Mouse (Mus musculus) limb, embryonic 14.5 days (tissue): ENCODE measurements at regions not wholly inside any gene's neighbourhood (a gene's known extent, or its start where the extent isn't known, plus 50 kb on each side); places are given as distances from the start of the nearest gene placed in this dataset.

Source experiments
- ATAC-seq: fragments of 200-750 bp; cut with Nextera tagmentation; 2 replicates; pipeline ENCODE4 v1.8.0; 2017; ENCODE audit warnings: low read depth, moderate number of reproducible peaks, moderate TSS enrichment; ENCODE audit not compliant: low FRiP score
- DNase-seq: peaks from one replicate; pipeline ENCODE4 v3.0.0-alpha.2; 2015; ENCODE audit warnings: low spot score
- H3K27ac ChIP-seq: fragments of 300-500 bp; sonication (generic); replicated peaks from 2 replicates; pipeline ENCODE4 v1.5.1; 2014; ENCODE audit warnings: low read depth, mild to moderate bottlenecking, low read length, moderate library complexity, mixed read lengths
- H3K27me3 ChIP-seq: fragments of 300-500 bp; sonication (generic); 2 replicates; pipeline ENCODE4 v1.6.1; 2014; ENCODE audit warnings: low read length, mixed read lengths; ENCODE audit not compliant: control insufficient read depth, insufficient read depth
- H3K36me3 ChIP-seq: fragments of 300-500 bp; sonication (generic); 2 replicates; pipeline ENCODE4 v1.6.1; 2014; ENCODE audit warnings: mild to moderate bottlenecking, low read length, moderate library complexity, mixed read lengths; ENCODE audit not compliant: control insufficient read depth, insufficient read depth
- H3K4me1 ChIP-seq: fragments of 300-500 bp; sonication (generic); 2 replicates; pipeline ENCODE4 v1.6.1; 2014; ENCODE audit warnings: antibody characterized with exemption, low read length, mixed read lengths; ENCODE audit not compliant: control insufficient read depth, insufficient read depth
- H3K4me2 ChIP-seq: fragments of 300-500 bp; sonication (generic); replicated peaks from 2 replicates; pipeline ENCODE4 v1.6.1; 2014; ENCODE audit warnings: low read depth, mild to moderate bottlenecking, low read length, moderate library complexity; ENCODE audit not compliant: severe bottlenecking
- H3K4me3 ChIP-seq: fragments of 300-500 bp; sonication (generic); replicated peaks from 2 replicates; pipeline ENCODE4 v1.5.1; 2014; ENCODE audit warnings: low read length
- H3K9ac ChIP-seq: fragments of 300-500 bp; sonication (generic); 2 replicates; pipeline ENCODE4 v1.6.1; 2014; ENCODE audit warnings: mild to moderate bottlenecking, low read depth, low read length, moderate library complexity; ENCODE audit not compliant: severe bottlenecking
- H3K9me3 ChIP-seq: fragments of 300-500 bp; sonication (generic); 2 replicates; pipeline ENCODE4 v1.6.1; 2016; ENCODE audit warnings: low read length; ENCODE audit not compliant: control insufficient read depth
- POLR2A ChIP-seq: fragments of 200-500 bp; IDR thresholded peaks from 2 replicates; pipeline ENCODE4 v1.8.0; 2012; ENCODE audit warnings: inconsistent platforms, mild to moderate bottlenecking, moderate library complexity, borderline replicate concordance; ENCODE audit not compliant: insufficient read depth, insufficient read length; ENCODE audit errors: extremely low read depth
- WGBS: fragments of 180-500 bp; shearing (Covaris S2); extraction: QIAGEN DNeasy Blood & Tissue Kit; methylation state at CpG from one replicate; pipeline ENCODE4 v1.1.7; 2014; 5-methylcytosine and 5-hydroxymethylcytosine counted together

- no peaks in the 10 kb centered on the region for H3K36me3 ChIP-seq
- no peak for ATAC-seq
- H3K4me3 ChIP-seq: no peak overlapping the region
- 66% methylated on average over 9 of the region's 9 CpGs for WGBS
- no peak overlapping the region for H3K4me2 ChIP-seq
- no peak overlapping the region for H3K27ac ChIP-seq
- H3K4me1 ChIP-seq: peaks cover 8% of the 10 kb centered on the region
- TF ChIP-seq POLR2A: no peak
- no peak for DNase-seq
- H3K9me3 ChIP-seq: no peaks in the 10 kb centered on the region
- H3K9ac ChIP-seq: no peak overlapping the region
- no peaks in the 10 kb centered on the region for H3K27me3 ChIP-seq
Observed at GRCm38 (mm10) chr2:167802494-167802893, 112.9 kb upstream of the Tmem189 start.

- no peak overlapping the region for H3K4me2 ChIP-seq
- no peaks in the 10 kb centered on the region for H3K36me3 ChIP-seq
- WGBS: 89% methylated on average over 10 of the region's 10 CpGs
- no peaks in the 10 kb centered on the region for H3K9me3 ChIP-seq
- no peak overlapping the region for H3K4me3 ChIP-seq
- peaks cover 8% of the 10 kb centered on the region for H3K4me1 ChIP-seq
- H3K9ac ChIP-seq: no peak overlapping the region
- DNase-seq (no peak), ATAC-seq (no peak)
- H3K27ac ChIP-seq: no peak overlapping the region
- H3K27me3 ChIP-seq: no peaks in the 10 kb centered on the region
- no peak for TF ChIP-seq POLR2A
Observed at GRCm38 (mm10) chr2:167801389-167801788, 111.8 kb upstream of the Tmem189 start.

DNA sequence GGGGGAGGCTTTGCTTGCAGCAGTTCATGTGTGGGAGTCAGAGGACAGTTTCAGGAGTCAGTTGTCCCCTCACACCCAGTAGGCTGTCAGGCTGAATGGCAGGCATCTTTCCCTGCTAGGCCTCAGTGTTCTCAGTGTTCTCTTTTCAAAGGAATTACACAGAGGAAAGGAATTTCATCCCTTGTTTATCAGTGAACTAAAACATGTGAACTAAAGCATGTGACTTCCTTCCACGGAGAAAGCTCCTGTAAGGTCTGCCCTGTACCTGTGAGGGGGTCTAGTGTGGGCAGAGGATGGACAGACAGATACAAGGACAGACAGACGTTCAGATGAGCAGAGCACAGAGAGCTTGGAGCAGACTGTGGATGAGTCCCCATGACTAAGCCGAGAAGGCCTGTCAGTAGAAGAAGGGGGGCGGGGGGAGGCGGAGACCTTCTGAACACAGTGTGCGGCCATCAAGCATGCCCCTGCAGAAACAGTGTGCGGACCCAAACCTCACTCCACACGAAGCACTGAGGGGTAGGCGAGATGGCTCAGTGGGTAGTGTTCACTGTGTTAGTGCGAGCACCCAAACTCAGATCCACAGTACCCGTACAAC is 111.1 kb upstream of the Tmem189 start:
- no peak for DNase-seq
- Histone ChIP-seq H3K4me3 (no peak overlapping the region), H3K27ac (no peak overlapping the region), H3K4me2 (no peak overlapping the region), H3K27me3 (no peaks in the 10 kb centered on the region), H3K4me1 (peaks cover 8% of the 10 kb centered on the region), H3K9ac (no peak overlapping the region), H3K36me3 (no peaks in the 10 kb centered on the region), H3K9me3 (no peaks in the 10 kb centered on the region)
- ATAC-seq: no peak
- TF ChIP-seq POLR2A: no peak
- WGBS: 72% methylated on average over 11 of the region's 11 CpGs

DNA sequence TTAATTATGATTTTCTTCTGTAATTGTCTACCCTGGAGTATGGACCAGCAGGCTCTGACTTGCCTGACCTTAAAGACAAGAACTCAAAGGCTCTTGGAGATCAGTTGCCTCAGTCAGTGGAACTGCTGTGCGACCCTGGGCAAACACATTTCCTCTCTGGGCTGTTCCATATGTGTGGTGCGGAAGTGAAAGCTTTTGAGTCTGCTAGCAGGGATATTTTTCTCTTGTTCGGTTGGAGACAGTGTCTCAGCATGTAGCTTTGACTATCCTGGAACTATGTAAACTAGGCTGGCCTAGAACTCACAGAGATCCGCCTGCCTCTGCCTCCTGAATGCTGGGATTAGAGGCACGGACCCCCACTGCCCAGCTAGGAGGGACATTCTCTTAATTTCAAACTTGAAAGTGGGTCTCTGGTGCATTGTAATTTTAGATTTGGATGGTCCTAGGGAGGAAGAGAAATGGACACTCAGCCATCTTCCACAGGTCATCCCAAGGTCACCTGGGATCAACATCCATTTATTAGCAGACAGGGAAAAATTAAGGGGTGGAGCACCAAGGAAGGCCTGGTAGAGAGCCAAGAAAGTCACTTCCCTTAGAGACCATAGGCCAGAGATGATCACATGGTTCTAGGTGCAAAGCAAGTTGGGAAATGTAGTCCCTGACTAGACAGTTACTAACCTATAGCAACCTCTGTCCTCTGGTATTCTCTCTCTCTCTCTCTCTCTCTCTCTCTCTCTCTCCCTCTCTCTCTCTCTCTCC is 110.2 kb upstream of the Tmem189 start:
- TF ChIP-seq POLR2A: no peak
- no peak overlapping the region for H3K9ac ChIP-seq
- H3K4me3 ChIP-seq: no peak overlapping the region
- no peak overlapping the region for H3K4me2 ChIP-seq
- no peak overlapping the region for H3K27ac ChIP-seq
- peak; percentile 74 for DNase-seq
- H3K4me1 ChIP-seq: peaks cover 4% of the 10 kb centered on the region
- no peaks in the 10 kb centered on the region for H3K36me3 ChIP-seq
- WGBS: 89% methylated on average over 5 of the region's 5 CpGs
- H3K9me3 ChIP-seq: no peaks in the 10 kb centered on the region
- ATAC-seq: peak; percentile 60; the same call in 1 of the 2 replicates
- no peaks in the 10 kb centered on the region for H3K27me3 ChIP-seq

- no peaks in the 10 kb centered on the region for H3K4me1 ChIP-seq
- ATAC-seq (no peak), DNase-seq (no peak)
- no peak overlapping the region for H3K9ac ChIP-seq
- H3K27ac ChIP-seq: no peak overlapping the region
- no peak overlapping the region for H3K4me2 ChIP-seq
- no peaks in the 10 kb centered on the region for H3K27me3 ChIP-seq
- 86% methylated on average over 9 of the region's 9 CpGs for WGBS
- H3K36me3 ChIP-seq: no peaks in the 10 kb centered on the region
- no peak for TF ChIP-seq POLR2A
- no peak overlapping the region for H3K4me3 ChIP-seq
- no peaks in the 10 kb centered on the region for H3K9me3 ChIP-seq
Observed at GRCm38 (mm10) chr2:167798969-167799513, 109.4 kb upstream of the Tmem189 start.
